Comparison of ENCODE assay signal across 23 mouse cellular contexts in genomic region chr1:71127171-71127570, GRCm38 (mm10). TPM values are rescaled to one million over a fixed set of nuclear protein-coding genes. Genes with fewer than 3 reads are reported as not detected.
DNase-seq lines count a peak whose midpoint lies in the region; ATAC-seq lines count a peak whose summit lies in the region.
"Had no signal": no experiment of that assay in that cellular context is flagged by ENCODE, and none has a peak within 500 bp of the region (broad histone marks: within the 10 kb centered on the region; RNA-seq: fewer than 3 reads in every experiment).

No protein-coding gene starts in this region.

- no peak overlapping the region for H3K4me2 ChIP-seq in forebrain, embryonic 11.5 days (ENCODE audit: low read depth, low read length, severe bottlenecking)
- H3K4me2 ChIP-seq: embryonic facial prominence, embryonic 13.5 days; embryonic facial prominence, embryonic 15.5 days; forebrain, embryonic 13.5 days; forebrain, embryonic 15.5 days had no signal

- H3K27me3 ChIP-seq in forebrain, embryonic 11.5 days (ENCODE audit: control insufficient read depth, insufficient read depth, low read length), result no peaks in the 10 kb centered on the region
- H3K27me3 ChIP-seq: embryonic facial prominence, embryonic 13.5 days; embryonic facial prominence, embryonic 15.5 days; forebrain, embryonic 13.5 days; forebrain, embryonic 15.5 days; Patski had no signal

- H3K9ac ChIP-seq in forebrain, embryonic 11.5 days (ENCODE audit: low read length), result no peak overlapping the region
- H3K9ac ChIP-seq: embryonic facial prominence, embryonic 13.5 days; embryonic facial prominence, embryonic 15.5 days; forebrain, embryonic 13.5 days; forebrain, embryonic 15.5 days; forebrain, postnatal 0 days had no signal

- no peak overlapping the region for H3K4me3 ChIP-seq in forebrain, embryonic 11.5 days (ENCODE audit: low read depth, low read length)
- H3K4me3 ChIP-seq: embryonic facial prominence, embryonic 13.5 days; embryonic facial prominence, embryonic 15.5 days; erythroblast, embryonic 14.5 days; forebrain, embryonic 10.5 days; forebrain, embryonic 13.5 days; forebrain, embryonic 15.5 days had no signal

- H3K9me3 ChIP-seq in forebrain, embryonic 11.5 days (ENCODE audit: control insufficient read depth, low read length), result no peaks in the 10 kb centered on the region
- H3K9me3 ChIP-seq: embryonic facial prominence, embryonic 13.5 days; embryonic facial prominence, embryonic 15.5 days; forebrain, embryonic 10.5 days; forebrain, embryonic 13.5 days; forebrain, embryonic 15.5 days; G1E had no signal

- no peaks in the 10 kb centered on the region for H3K4me1 ChIP-seq in forebrain, embryonic 11.5 days (replicated peaks; ENCODE audit: control insufficient read depth, insufficient read depth, low read length)
- H3K4me1 ChIP-seq: embryonic facial prominence, embryonic 13.5 days; embryonic facial prominence, embryonic 15.5 days; forebrain, embryonic 10.5 days; forebrain, embryonic 13.5 days; forebrain, embryonic 15.5 days had no signal

- WGBS in forebrain, embryonic 11.5 days, result 89% methylated on average over 4 of the region's 4 CpGs

- no peaks in the 10 kb centered on the region for H3K36me3 ChIP-seq in forebrain, embryonic 11.5 days (ENCODE audit: control insufficient read depth, insufficient read depth, low read length)
- H3K36me3 ChIP-seq: embryonic facial prominence, embryonic 13.5 days; embryonic facial prominence, embryonic 15.5 days; forebrain, embryonic 10.5 days; forebrain, embryonic 15.5 days; G1E had no signal

- peak; percentile 14 to 21 for DNase-seq in B cell, adult 2 months
- DNase-seq in cerebellum, adult 8-10 months, result no peak
- DNase-seq in urinary bladder, adult 2 months (ENCODE audit: low spot score), result no peak
- no peak for DNase-seq in forebrain, embryonic 11.5 days (ENCODE audit: low spot score)
- DNase-seq: adrenal gland, postnatal 10 days; adrenal gland, postnatal 36 days; cerebellum, adult 11-12 months; cerebellum, adult 2 months; cerebellum, adult 9-11 months; cerebellum, postnatal 14 days; cerebellum, postnatal 36 days; embryo, embryonic 11 days; forebrain, postnatal 0 days had no signal

- no peak overlapping the region for H3K27ac ChIP-seq in forebrain, embryonic 11.5 days (ENCODE audit: low read depth, low read length)
- H3K27ac ChIP-seq: embryonic facial prominence, embryonic 13.5 days; embryonic facial prominence, embryonic 15.5 days; forebrain, embryonic 10.5 days; forebrain, embryonic 13.5 days; forebrain, embryonic 15.5 days had no signal

- ATAC-seq in neutrophil, adult 5-6 weeks (ENCODE audit: extremely low read depth, insufficient number of reproducible peaks, low FRiP score, poor library complexity, severe bottlenecking), result peak; percentile 92
- ATAC-seq in forebrain, embryonic 11.5 days (replicated peaks; ENCODE audit: low FRiP score), result no peak
- ATAC-seq: activated CD4-positive, CD25-positive, alpha-beta regulatory T cell, adult 4 months; forebrain, embryonic 13.5 days; forebrain, embryonic 15.5 days; forebrain, postnatal 0 days; Patski had no signal

RNA-seq across cellular contexts. Expression of gene Bard1, which starts 24.2 kb away (rescaled TPM):
- 0.98 and 1.0 TPM in 2 replicates for total RNA-seq in neutrophil, adult 5-6 weeks (2017)
- 0.96 and 1.0 TPM in 2 replicates for polyA plus RNA-seq in urinary bladder, adult 2 months (2012; rRNA removed)
- polyA plus RNA-seq in forebrain, embryonic 11.5 days (2014; fragmentation: Nextera tagmentation; extraction: Ambion mirVana), result 3.4 and 3.6 TPM in 2 replicates

Comparison
In these comparisons a context has a peak if more than half of its experiments do, and no peak if none do; other contexts are left out.
1. DNase-seq: peak in B cell, adult 2 months (2 of 2); none in cerebellum, adult 8-10 months (single experiment), urinary bladder, adult 2 months (single experiment) and forebrain, embryonic 11.5 days (single experiment).